ENCODE assay signal across 10 mouse cellular contexts in genomic region chr6:77847651-77848050, GRCm38 (mm10).
DNase-seq lines count a peak whose midpoint lies in the region.
"Had no signal": no experiment of that assay in that cellular context is flagged by ENCODE, and none has a peak within 500 bp of the region (broad histone marks: within the 10 kb centered on the region; RNA-seq: fewer than 3 reads in every experiment).

No protein-coding gene starts in this region.

- DNase-seq in left cerebral cortex, adult 11 months (ENCODE audit: low spot score) = peak; percentile 51
- DNase-seq in left cerebral cortex, postnatal 4 days = no peak
- peak; percentile 23 to 45 for DNase-seq in layer of hippocampus, adult 18-20 months (ENCODE audit: low spot score in 2 of 2)
- DNase-seq in left cerebral cortex, postnatal 25 days (ENCODE audit: low spot score in 2 of 2) = peak; percentile 39 to 88
- no peak for DNase-seq in thymus, postnatal 36 days
- DNase-seq in lung, postnatal 14 days = no peak
- DNase-seq in testis, postnatal 10 days (ENCODE audit: low spot score) = no peak
- DNase-seq: adrenal gland, postnatal 25 days; cerebellum, adult 11-12 months; lung, postnatal 10 days had no signal

- intact Hi-C loops in left cerebral cortex, postnatal 4 days (cut with DNase I) = loop anchor here (10.0 kb wide), 1 partner anchor 127 kb away; the partner anchor contains the start of gene Ctnna2
- intact Hi-C loops in left cerebral cortex, postnatal 25 days (cut with DNase I) = no loop called here

Comparison
In these comparisons a context has a peak if more than half of its experiments do, and no peak if none do; other contexts are left out.
1. DNase-seq: peak in left cerebral cortex, adult 11 months (single experiment), layer of hippocampus, adult 18-20 months (2 of 2) and left cerebral cortex, postnatal 25 days (2 of 2); none in left cerebral cortex, postnatal 4 days (single experiment), thymus, postnatal 36 days (0 of 2), lung, postnatal 14 days (single experiment) and testis, postnatal 10 days (single experiment).